Mouse (Mus musculus) hindbrain, embryonic 14.5 days (tissue): Measurements from ENCODE around the gene Cep170. TPM values are rescaled to one million over a fixed set of nuclear protein-coding genes. Genes with fewer than 3 reads are reported as not detected.
A peak's percentile ranks its signal among the peaks of the same experiment; 100 is the strongest.

Experiments used
- ATAC-seq: fragments of 200-750 bp; cut with Nextera tagmentation; 2 replicates; pipeline ENCODE4 v1.8.0; 2017; ENCODE audit warnings: moderate number of reproducible peaks, mild to moderate bottlenecking, moderate TSS enrichment, moderate library complexity; ENCODE audit not compliant: low FRiP score
- DNase-seq: peaks from one replicate; pipeline ENCODE4 v3.0.0-alpha.2; 2015; ENCODE audit warnings: low spot score
- H3K27ac ChIP-seq: fragments of 300-500 bp; sonication (generic); 2 replicates; pipeline ENCODE4 v1.5.1; 2014; ENCODE audit warnings: mild to moderate bottlenecking, moderate library complexity
- H3K27me3 ChIP-seq: fragments of 300-500 bp; sonication (generic); 2 replicates; pipeline ENCODE4 v1.6.1; 2014; ENCODE audit warnings: mild to moderate bottlenecking, low read length, mixed read lengths; ENCODE audit not compliant: control insufficient read depth, insufficient read depth
- H3K36me3 ChIP-seq: fragments of 300-500 bp; sonication (generic); replicated peaks from 2 replicates; pipeline ENCODE4 v1.6.1; 2014; ENCODE audit not compliant: control insufficient read depth, insufficient read depth
- H3K4me1 ChIP-seq: fragments of 300-500 bp; sonication (generic); replicated peaks from 2 replicates; pipeline ENCODE4 v1.6.1; 2014; ENCODE audit warnings: antibody characterized with exemption, low read length, mixed read lengths; ENCODE audit not compliant: control insufficient read depth, insufficient read depth
- H3K4me2 ChIP-seq: fragments of 300-500 bp; sonication (generic); replicated peaks from 2 replicates; pipeline ENCODE4 v1.6.1; 2014; ENCODE audit warnings: mild to moderate bottlenecking, moderate library complexity
- H3K4me3 ChIP-seq: fragments of 300-500 bp; sonication (generic); replicated peaks from 2 replicates; pipeline ENCODE4 v1.5.1; 2014; ENCODE audit warnings: mild to moderate bottlenecking, low read length
- H3K9ac ChIP-seq: fragments of 300-500 bp; sonication (generic); 2 replicates; pipeline ENCODE4 v1.6.1; 2014
- H3K9me3 ChIP-seq: fragments of 300-500 bp; sonication (generic); 2 replicates; pipeline ENCODE4 v1.6.1; 2016; ENCODE audit warnings: low read length; ENCODE audit not compliant: control insufficient read depth
- WGBS: fragments of 180-500 bp; shearing (Covaris S2); extraction: QIAGEN DNeasy Blood & Tissue Kit; methylation state at CpG from one replicate; pipeline ENCODE4 v1.1.7; 2014; 5-methylcytosine and 5-hydroxymethylcytosine counted together
- polyA plus RNA-seq: library from polyadenylated mRNA; unstranded; fragments of >200 nt; fragmentation: Nextera tagmentation; extraction: Ambion mirVana; gene quantifications from 2 replicates; pipeline ENCODE4 v1.2.1, GENCODE M21; 2014

The Cep170 gene
- polyA plus RNA-seq, 1 experiment from 2014 or later: 136 TPM

DNA sequence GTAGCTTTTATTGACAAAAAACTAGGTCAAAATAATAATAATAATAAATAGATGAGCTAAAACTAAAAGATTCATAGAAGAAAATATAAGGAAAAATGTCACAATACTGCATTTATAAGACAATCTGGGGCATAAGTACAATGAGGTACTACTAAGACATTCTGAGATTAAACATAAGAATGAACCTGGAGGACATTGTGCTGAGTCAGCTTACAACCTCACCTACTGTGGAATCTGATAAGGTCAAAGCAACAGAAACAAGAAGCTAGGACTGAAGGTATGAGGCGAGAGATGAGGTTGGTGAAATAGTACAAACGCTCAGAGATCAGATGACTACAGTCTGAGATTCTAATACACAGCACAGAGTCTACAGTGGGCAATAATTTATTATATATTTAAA is 86.5 kb downstream of the Cep170 start:
- ATAC-seq (no peak), DNase-seq (no peak)
- Histone ChIP-seq H3K4me3 (no peak overlapping the region), H3K4me1 (no peaks in the 10 kb centered on the region), H3K4me2 (no peak overlapping the region), H3K9ac (no peak overlapping the region), H3K36me3 (peaks cover 35% of the 10 kb centered on the region), H3K27ac (no peak overlapping the region), H3K9me3 (no peaks in the 10 kb centered on the region), H3K27me3 (no peaks in the 10 kb centered on the region)
- 84% methylated on average over 2 of the region's 2 CpGs for WGBS

DNA sequence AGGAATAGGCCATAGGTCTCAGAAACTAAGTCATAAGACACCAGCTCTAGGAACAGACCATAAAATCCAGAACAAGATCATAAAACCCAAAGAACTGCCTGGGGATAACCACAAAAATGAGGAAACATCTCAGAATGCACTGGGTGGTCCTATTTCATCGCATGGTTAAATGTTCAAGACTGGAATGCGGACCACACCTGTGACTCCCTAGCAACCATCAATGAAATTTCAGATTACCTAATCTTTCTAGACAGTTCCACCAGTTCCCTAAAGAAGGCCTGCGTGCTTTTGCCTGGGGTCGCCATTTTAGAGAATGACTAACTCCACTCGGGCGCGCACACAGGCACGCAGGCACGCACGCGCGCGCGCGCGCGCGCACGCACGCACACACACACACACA is 89.1 kb downstream of the Cep170 start:
- 76% methylated on average over 20 of the region's 20 CpGs for WGBS

GRCm38 (mm10) chr1:176723858-176724713 is 89.8 kb downstream of the Cep170 start:
- no peak for ATAC-seq
- Histone ChIP-seq H3K4me1 (no peaks in the 10 kb centered on the region), H3K27me3 (no peaks in the 10 kb centered on the region), H3K9ac (no peak overlapping the region), H3K36me3 (peaks cover 8% of the 10 kb centered on the region), H3K9me3 (no peaks in the 10 kb centered on the region), H3K27ac (no peak overlapping the region), H3K4me2 (no peak overlapping the region), H3K4me3 (no peak overlapping the region)
- WGBS: 81% methylated on average over 8 of the region's 8 CpGs
- DNase-seq: no peak

More for the DNA sequence above, 89.1 kb downstream of the Cep170 start:
- H3K4me3 ChIP-seq: no peak overlapping the region
- no peaks in the 10 kb centered on the region for H3K9me3 ChIP-seq
- no peak overlapping the region for H3K27ac ChIP-seq
- ATAC-seq (no peak), DNase-seq (no peak)
- H3K27me3 ChIP-seq: no peaks in the 10 kb centered on the region
- no peak overlapping the region for H3K4me2 ChIP-seq
- H3K4me1 ChIP-seq: no peaks in the 10 kb centered on the region
- peaks cover 10% of the 10 kb centered on the region for H3K36me3 ChIP-seq
- H3K9ac ChIP-seq: no peak overlapping the region

DNA sequence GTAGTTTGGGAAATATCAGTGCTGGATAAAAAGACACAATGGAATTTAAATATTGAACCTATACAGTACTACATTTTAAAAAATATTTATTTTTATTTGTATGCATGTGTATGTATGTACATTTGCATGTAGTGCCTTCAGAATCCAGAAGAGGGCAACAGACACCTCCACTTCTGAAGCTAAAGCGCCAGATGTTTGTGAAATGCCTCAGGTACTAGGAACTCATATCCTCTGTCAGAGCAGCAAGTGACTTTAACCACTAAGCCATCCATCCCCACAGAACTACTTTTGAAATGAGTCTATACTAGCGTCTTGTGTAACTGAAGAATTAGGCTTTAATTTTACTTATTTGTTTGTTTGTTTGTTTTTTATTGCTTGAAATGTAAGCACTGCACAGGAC is 101.4 kb downstream of the Cep170 start:
- H3K27me3 ChIP-seq: no peaks in the 10 kb centered on the region
- no peaks in the 10 kb centered on the region for H3K36me3 ChIP-seq
- H3K4me3 ChIP-seq: no peak overlapping the region
- WGBS: 53% methylated on average over 2 of the region's 2 CpGs
- no peaks in the 10 kb centered on the region for H3K4me1 ChIP-seq
- no peaks in the 10 kb centered on the region for H3K9me3 ChIP-seq
- H3K4me2 ChIP-seq: no peak overlapping the region
- no peak overlapping the region for H3K9ac ChIP-seq
- ATAC-seq (peak; percentile 27; the same call in 1 of the 2 replicates), DNase-seq (peak; percentile 57)
- no peak overlapping the region for H3K27ac ChIP-seq

- WGBS: 88% methylated on average over 1 of the region's 1 CpGs
- Histone ChIP-seq H3K4me3 (no peak overlapping the region), H3K9me3 (no peaks in the 10 kb centered on the region), H3K27me3 (no peaks in the 10 kb centered on the region), H3K27ac (no peak overlapping the region), H3K36me3 (no peaks in the 10 kb centered on the region), H3K9ac (no peak overlapping the region), H3K4me2 (no peak overlapping the region), H3K4me1 (no peaks in the 10 kb centered on the region)
- DNase-seq (no peak), ATAC-seq (no peak)
These were observed 113.6 kb downstream of the Cep170 start for GRCm38 (mm10) chr1:176700226-176700625.

GRCm38 (mm10) chr1:176699793-176700192 is 114.1 kb downstream of the Cep170 start:
- H3K36me3 ChIP-seq: no peaks in the 10 kb centered on the region
- no peaks in the 10 kb centered on the region for H3K27me3 ChIP-seq
- H3K9me3 ChIP-seq: no peaks in the 10 kb centered on the region
- DNase-seq (peak; percentile 39), ATAC-seq (no peak)
- no peak overlapping the region for H3K4me2 ChIP-seq
- no peak overlapping the region for H3K4me3 ChIP-seq
- no peak overlapping the region for H3K9ac ChIP-seq
- H3K4me1 ChIP-seq: no peaks in the 10 kb centered on the region
- no peak overlapping the region for H3K27ac ChIP-seq

- no peak overlapping the region for H3K4me3 ChIP-seq
- H3K9ac ChIP-seq: no peak overlapping the region
- ATAC-seq (no peak; the same call in 1 of the 2 replicates), DNase-seq (peak; percentile 54)
- 77% methylated on average over 3 of the region's 3 CpGs for WGBS
- H3K27me3 ChIP-seq: no peaks in the 10 kb centered on the region
- H3K4me2 ChIP-seq: no peak overlapping the region
- H3K27ac ChIP-seq: no peak overlapping the region
- no peaks in the 10 kb centered on the region for H3K4me1 ChIP-seq
- H3K36me3 ChIP-seq: no peaks in the 10 kb centered on the region
- H3K9me3 ChIP-seq: no peaks in the 10 kb centered on the region
These were observed 115.2 kb downstream of the Cep170 start for GRCm38 (mm10) chr1:176698647-176699046.

DNA sequence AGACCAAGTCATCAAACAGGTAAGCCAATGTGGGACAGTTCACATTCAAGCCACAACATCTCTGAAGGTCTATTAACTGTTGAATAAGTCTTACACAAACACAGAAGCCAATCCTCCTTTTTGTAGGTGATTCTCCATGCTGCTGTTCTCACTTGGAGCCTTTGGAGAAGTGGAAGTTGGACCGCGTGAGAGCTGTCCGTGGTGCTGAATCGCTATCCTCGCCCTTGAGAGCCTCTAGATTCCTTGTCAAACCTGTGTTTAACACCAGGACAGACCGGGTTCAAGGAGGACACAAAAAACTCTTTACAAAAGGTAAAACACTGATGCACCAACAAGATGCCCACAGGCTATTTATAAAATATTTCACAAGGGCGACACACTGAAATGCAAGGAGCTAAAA is 116.8 kb downstream of the Cep170 start:
- Histone ChIP-seq H3K4me1 (no peaks in the 10 kb centered on the region), H3K27me3 (no peaks in the 10 kb centered on the region), H3K36me3 (no peaks in the 10 kb centered on the region), H3K9me3 (no peaks in the 10 kb centered on the region), H3K4me3 (no peak overlapping the region), H3K27ac (no peak overlapping the region), H3K9ac (no peak overlapping the region), H3K4me2 (no peak overlapping the region)
- WGBS: 20% methylated on average over 7 of the region's 7 CpGs
- DNase-seq (peak; percentile 65), ATAC-seq (no peak)

GRCm38 (mm10) chr1:176691101-176691500 is 122.8 kb downstream of the Cep170 start:
- Histone ChIP-seq H3K9ac (no peak overlapping the region), H3K27me3 (no peaks in the 10 kb centered on the region), H3K27ac (no peak overlapping the region), H3K4me1 (no peaks in the 10 kb centered on the region), H3K9me3 (no peaks in the 10 kb centered on the region), H3K4me3 (no peak overlapping the region), H3K4me2 (no peak overlapping the region), H3K36me3 (no peaks in the 10 kb centered on the region)
- DNase-seq: no peak
- no peak for ATAC-seq
- 97% methylated on average over 11 of the region's 11 CpGs for WGBS
